Mouse (Mus musculus): ENCODE measurements around the gene Pitpnm3. TPM values are rescaled to one million over a fixed set of nuclear protein-coding genes. Genes with fewer than 3 reads are reported as not detected.

Gene Pitpnm3
- total RNA-seq, 2 experiments from 2014 or later: not detected

- no peak for ATAC-seq (replicated peaks; ENCODE audit: poor library complexity)
Measured at GRCm38 (mm10) chr11:72136231-72136982, 829 bp upstream of the Pitpnm3 start.

- ATAC-seq (replicated peaks; ENCODE audit: poor library complexity): no peak
Measured at GRCm38 (mm10) chr11:72134536-72135382, 819 bp downstream of the Pitpnm3 start.

GRCm38 (mm10) chr11:72133075-72133474 is 2.5 kb downstream of the Pitpnm3 start:
- ATAC-seq (replicated peaks; ENCODE audit: poor library complexity): no peak

GRCm38 (mm10) chr11:72132266-72132665 is 3.3 kb downstream of the Pitpnm3 start:
- no peak for ATAC-seq (replicated peaks; ENCODE audit: poor library complexity)

- ATAC-seq (replicated peaks; ENCODE audit: poor library complexity): no peak
Measured at GRCm38 (mm10) chr11:72131697-72132096, 3.9 kb downstream of the Pitpnm3 start.

- ATAC-seq (replicated peaks; ENCODE audit: poor library complexity): no peak
Measured at GRCm38 (mm10) chr11:72130905-72131304, 4.7 kb downstream of the Pitpnm3 start.

- no peak for ATAC-seq (replicated peaks; ENCODE audit: poor library complexity)
Measured at GRCm38 (mm10) chr11:72130472-72130871, 5.1 kb downstream of the Pitpnm3 start.

- no peak for ATAC-seq (replicated peaks; ENCODE audit: poor library complexity)
Measured at GRCm38 (mm10) chr11:72130021-72130420, 5.6 kb downstream of the Pitpnm3 start.

GRCm38 (mm10) chr11:72129032-72129894 is 6.3 kb downstream of the Pitpnm3 start:
- ATAC-seq (replicated peaks; ENCODE audit: poor library complexity): no peak

- no peak for ATAC-seq (replicated peaks; ENCODE audit: poor library complexity)
Measured at GRCm38 (mm10) chr11:72127450-72128189, 8.0 kb downstream of the Pitpnm3 start.

GRCm38 (mm10) chr11:72125781-72126180 is 9.8 kb downstream of the Pitpnm3 start:
- ATAC-seq (replicated peaks; ENCODE audit: poor library complexity): no peak

- ATAC-seq (replicated peaks; ENCODE audit: poor library complexity): no peak
Measured at GRCm38 (mm10) chr11:72123531-72123930, 12.0 kb downstream of the Pitpnm3 start.

- ATAC-seq (replicated peaks; ENCODE audit: poor library complexity): no peak
Measured at GRCm38 (mm10) chr11:72120354-72120753, 15.2 kb downstream of the Pitpnm3 start.

GRCm38 (mm10) chr11:72118630-72119029 is 16.9 kb downstream of the Pitpnm3 start:
- no peak for ATAC-seq (replicated peaks; ENCODE audit: poor library complexity)

- no peak for ATAC-seq (replicated peaks; ENCODE audit: poor library complexity)
Measured at GRCm38 (mm10) chr11:72113296-72113695, 22.3 kb downstream of the Pitpnm3 start.

GRCm38 (mm10) chr11:72110726-72111125 is 24.9 kb downstream of the Pitpnm3 start:
- ATAC-seq (replicated peaks; ENCODE audit: poor library complexity): no peak

GRCm38 (mm10) chr11:72104223-72104622 is 31.4 kb downstream of the Pitpnm3 start:
- ATAC-seq (replicated peaks; ENCODE audit: poor library complexity): no peak

GRCm38 (mm10) chr11:72103530-72103929 is 32.0 kb downstream of the Pitpnm3 start:
- ATAC-seq (replicated peaks; ENCODE audit: poor library complexity): no peak

- ATAC-seq (replicated peaks; ENCODE audit: poor library complexity): no peak
Measured at GRCm38 (mm10) chr11:72100996-72101395, 34.6 kb downstream of the Pitpnm3 start.

- no peak for ATAC-seq (replicated peaks; ENCODE audit: poor library complexity)
Measured at GRCm38 (mm10) chr11:72099181-72099580, 36.4 kb downstream of the Pitpnm3 start.
